Mouse (Mus musculus): ENCODE measurements around the gene Nusap1. TPM values are rescaled to one million over a fixed set of nuclear protein-coding genes. Genes with fewer than 3 reads are reported as not detected.
A peak's percentile ranks its signal among the peaks of the same experiment; 100 is the strongest.
"Not testable (repeated sequence)": the region's sequence is repeated elsewhere in the genome, so short reads cannot be mapped to it uniquely, and the experiment has no call there.

Gene Nusap1
- polyA plus RNA-seq, 1 experiment from 2014 or later: 23.7 TPM

DNA sequence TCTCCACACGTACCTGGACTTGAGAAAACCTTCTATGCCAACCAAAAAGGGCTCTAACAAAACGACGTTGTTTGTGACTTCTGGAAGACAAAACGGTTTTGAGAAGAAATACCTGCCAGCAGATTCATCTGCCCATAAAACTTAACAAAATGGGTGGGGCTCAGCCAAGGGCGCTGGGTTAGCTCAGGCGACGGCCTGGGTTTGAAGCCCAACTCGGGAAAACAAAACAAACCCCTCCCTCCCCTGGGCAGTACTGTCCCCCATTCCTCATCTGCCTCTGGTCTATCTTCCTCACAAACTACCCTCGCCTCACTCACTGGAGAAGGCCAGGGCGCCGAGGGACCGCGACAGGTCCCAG is 278 bp upstream of the Nusap1 start:
- Histone ChIP-seq H3K36me3 (ENCODE audit: control insufficient read depth, insufficient read depth, low read length) (no peaks in the 10 kb centered on the region), H3K4me3 (ENCODE audit: low read depth, low read length) (peak overlapping the region; percentile 75), H3K27me3 (ENCODE audit: control insufficient read depth, insufficient read depth, low read length) (no peaks in the 10 kb centered on the region), H3K9me3 (ENCODE audit: control insufficient read depth, low read length) (no peaks in the 10 kb centered on the region), H3K9ac (ENCODE audit: low read length) (peak overlapping the region; percentile 66), H3K27ac (replicated peaks) (peak overlapping the region; percentile 74), H3K4me1 (replicated peaks; ENCODE audit: control insufficient read depth, insufficient read depth) (peaks cover 5% of the 10 kb centered on the region; the same call in 1 of the 2 replicates), H3K4me2 (replicated peaks; ENCODE audit: low read depth) (peak overlapping the region; percentile 88)
- DNase-seq (ENCODE audit: low spot score) (no peak), ATAC-seq (ENCODE audit: low FRiP score, low TSS enrichment) (no peak)
- TF ChIP-seq CTCF (IDR thresholded peaks at IDR 0.05; ENCODE audit: low read depth) (no peak), EP300 (optimal IDR thresholded peaks at IDR 0.05) (no peak)
- WGBS: under 1% methylated on average over 13 of the region's 13 CpGs

DNA sequence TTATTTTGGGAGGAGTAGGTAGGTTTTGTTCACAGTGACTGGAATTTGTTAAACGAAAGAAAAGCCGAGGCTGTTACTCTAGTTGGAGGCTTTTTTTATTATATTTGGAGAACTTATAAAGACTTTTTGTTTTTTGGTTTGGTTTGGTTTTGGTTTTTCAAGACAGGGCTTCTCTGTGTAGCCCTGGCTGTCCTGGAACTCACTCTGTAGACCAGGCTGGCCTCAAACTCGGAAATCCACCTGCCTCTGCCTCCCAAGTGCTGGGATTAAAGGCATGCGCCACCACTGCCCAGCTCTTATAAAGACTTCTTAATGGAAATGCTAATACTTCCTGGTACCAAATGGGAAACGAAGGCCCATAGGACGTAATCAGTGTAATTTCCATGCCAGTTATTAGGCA is 904 bp downstream of the Nusap1 start:
- not testable (repeated sequence) for ATAC-seq (ENCODE audit: low FRiP score, low TSS enrichment); DNase-seq (ENCODE audit: low spot score); H3K9me3 ChIP-seq (ENCODE audit: control insufficient read depth, low read length); H3K4me1 ChIP-seq (replicated peaks; ENCODE audit: control insufficient read depth, insufficient read depth); H3K27ac ChIP-seq (replicated peaks); H3K27me3 ChIP-seq (ENCODE audit: control insufficient read depth, insufficient read depth, low read length); H3K36me3 ChIP-seq (ENCODE audit: control insufficient read depth, insufficient read depth, low read length)
- H3K4me3 ChIP-seq (ENCODE audit: low read depth, low read length): peak overlapping the region; percentile 75
- H3K9ac ChIP-seq (ENCODE audit: low read length): peak overlapping the region; percentile 50
- peak overlapping the region; percentile 76 for H3K4me2 ChIP-seq (replicated peaks; ENCODE audit: low read depth)
- 5% methylated on average over 6 of the region's 6 CpGs for WGBS

DNA sequence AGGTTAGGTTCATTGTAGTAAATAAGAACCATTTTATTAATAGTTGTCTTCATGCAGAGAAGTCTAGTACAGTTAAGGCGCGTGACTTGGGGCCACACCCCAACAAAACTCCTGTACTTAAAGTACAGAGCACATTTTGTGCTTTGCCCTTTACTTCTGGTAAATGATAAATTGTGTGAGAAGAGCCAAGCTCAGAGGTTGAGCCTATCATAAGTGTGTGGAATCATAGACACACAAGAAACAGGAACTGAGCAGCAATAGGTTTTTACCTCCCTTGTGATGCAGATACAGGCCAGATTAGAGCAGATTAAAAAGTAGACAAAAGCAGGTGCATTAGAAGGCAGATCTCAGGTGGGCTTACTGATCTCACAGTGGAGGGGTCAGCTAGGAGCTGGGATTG is 3.2 kb downstream of the Nusap1 start:
- 84% methylated on average over 2 of the region's 2 CpGs for WGBS
- Histone ChIP-seq H3K4me3 (ENCODE audit: low read depth, low read length) (no peak overlapping the region), H3K4me1 (replicated peaks; ENCODE audit: control insufficient read depth, insufficient read depth) (peaks cover 5% of the 10 kb centered on the region; the same call in 1 of the 2 replicates), H3K4me2 (replicated peaks; ENCODE audit: low read depth) (no peak overlapping the region; the same call in 1 of the 2 replicates), H3K27me3 (ENCODE audit: control insufficient read depth, insufficient read depth, low read length) (no peaks in the 10 kb centered on the region), H3K27ac (replicated peaks) (no peak overlapping the region), H3K36me3 (ENCODE audit: control insufficient read depth, insufficient read depth, low read length) (no peaks in the 10 kb centered on the region), H3K9ac (ENCODE audit: low read length) (0 out of 2 replicates have a peak overlapping the region, but pooled peaks have one; percentile 13), H3K9me3 (ENCODE audit: control insufficient read depth, low read length) (no peaks in the 10 kb centered on the region)
- ATAC-seq (ENCODE audit: low FRiP score, low TSS enrichment) (no peak), DNase-seq (ENCODE audit: low spot score) (no peak)
- TF ChIP-seq EP300 (optimal IDR thresholded peaks at IDR 0.05): no peak
- no peak for TF ChIP-seq CTCF (IDR thresholded peaks at IDR 0.05; ENCODE audit: low read depth)

DNA sequence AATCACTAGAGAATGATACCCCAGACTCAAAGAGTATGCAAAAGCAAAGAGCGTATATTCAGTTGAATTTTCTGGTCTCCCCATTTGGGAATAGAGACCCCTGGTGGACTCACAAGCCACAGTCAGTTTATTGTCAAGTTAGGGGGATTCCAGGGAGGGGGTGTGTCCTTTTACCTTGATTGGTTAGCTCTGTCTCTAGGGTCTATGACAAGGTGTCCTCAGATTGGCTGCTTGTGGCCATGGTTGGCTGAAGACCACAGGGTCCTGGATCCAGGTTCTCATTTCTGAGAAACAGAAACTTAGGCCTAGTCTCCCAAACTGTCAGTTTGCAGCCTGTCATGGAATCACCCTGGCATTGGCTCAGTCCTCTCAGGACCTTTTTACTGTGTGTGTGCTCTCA is 18.7 kb downstream of the Nusap1 start:
- TF ChIP-seq EP300 (optimal IDR thresholded peaks at IDR 0.05) (no peak), CTCF (IDR thresholded peaks at IDR 0.05; ENCODE audit: low read depth) (peak; percentile 28)
- DNase-seq (ENCODE audit: low spot score) (no peak), ATAC-seq (ENCODE audit: low FRiP score, low TSS enrichment) (no peak)
- Histone ChIP-seq H3K4me3 (ENCODE audit: low read depth, low read length) (no peak overlapping the region), H3K4me1 (replicated peaks; ENCODE audit: control insufficient read depth, insufficient read depth) (no peaks in the 10 kb centered on the region), H3K9me3 (ENCODE audit: control insufficient read depth, low read length) (no peaks in the 10 kb centered on the region), H3K27ac (replicated peaks) (no peak overlapping the region), H3K9ac (ENCODE audit: low read length) (no peak overlapping the region), H3K27me3 (ENCODE audit: control insufficient read depth, insufficient read depth, low read length) (no peaks in the 10 kb centered on the region), H3K4me2 (replicated peaks; ENCODE audit: low read depth) (no peak overlapping the region), H3K36me3 (ENCODE audit: control insufficient read depth, insufficient read depth, low read length) (peaks cover 18% of the 10 kb centered on the region)
- 94% methylated on average over 1 of the region's 1 CpGs for WGBS

DNA sequence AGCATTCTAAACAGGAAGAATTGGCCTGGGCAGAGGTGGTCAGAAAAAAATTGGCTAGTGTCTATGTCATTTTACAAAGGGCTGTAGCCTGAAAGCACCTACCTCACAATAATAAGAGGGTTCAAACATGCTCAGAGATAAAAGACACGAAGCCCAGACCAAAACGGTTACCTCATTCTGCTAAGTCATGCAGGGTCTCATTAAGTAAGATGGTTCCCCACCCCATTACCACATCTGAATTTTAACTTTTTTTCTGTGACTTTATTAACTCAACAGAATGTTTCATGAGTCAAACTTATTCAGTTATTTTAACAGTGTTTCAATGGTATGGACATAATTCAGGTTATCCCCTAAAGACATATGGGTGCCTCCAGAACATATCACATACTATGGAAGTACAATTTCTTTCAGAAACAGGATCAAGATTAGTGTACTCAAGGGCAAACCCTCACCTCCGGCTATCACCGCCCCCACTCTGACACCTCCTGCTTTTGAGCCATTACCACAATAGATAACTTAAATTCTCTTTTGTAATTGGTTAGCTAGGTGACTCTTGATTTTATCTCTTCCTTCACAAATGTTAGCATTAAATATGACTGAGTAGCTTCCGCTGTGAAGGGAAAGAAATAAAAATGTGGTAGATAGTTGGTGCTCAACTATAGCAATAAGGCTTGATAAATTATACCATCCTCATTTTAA is 23.3 kb downstream of the Nusap1 start:
- no peak for TF ChIP-seq CTCF (IDR thresholded peaks at IDR 0.05; ENCODE audit: low read depth)
- no peak for ATAC-seq (ENCODE audit: low FRiP score, low TSS enrichment)
- Histone ChIP-seq H3K4me1 (replicated peaks; ENCODE audit: control insufficient read depth, insufficient read depth) (no peaks in the 10 kb centered on the region), H3K36me3 (ENCODE audit: control insufficient read depth, insufficient read depth, low read length) (peaks cover 20% of the 10 kb centered on the region), H3K9ac (ENCODE audit: low read length) (no peak overlapping the region), H3K4me3 (ENCODE audit: low read depth, low read length) (no peak overlapping the region), H3K4me2 (replicated peaks; ENCODE audit: low read depth) (no peak overlapping the region), H3K9me3 (ENCODE audit: control insufficient read depth, low read length) (no peaks in the 10 kb centered on the region), H3K27ac (replicated peaks) (no peak overlapping the region), H3K27me3 (ENCODE audit: control insufficient read depth, insufficient read depth, low read length) (no peaks in the 10 kb centered on the region)
- DNase-seq (ENCODE audit: low spot score): no peak
- WGBS: 94% methylated on average over 5 of the region's 5 CpGs

DNA sequence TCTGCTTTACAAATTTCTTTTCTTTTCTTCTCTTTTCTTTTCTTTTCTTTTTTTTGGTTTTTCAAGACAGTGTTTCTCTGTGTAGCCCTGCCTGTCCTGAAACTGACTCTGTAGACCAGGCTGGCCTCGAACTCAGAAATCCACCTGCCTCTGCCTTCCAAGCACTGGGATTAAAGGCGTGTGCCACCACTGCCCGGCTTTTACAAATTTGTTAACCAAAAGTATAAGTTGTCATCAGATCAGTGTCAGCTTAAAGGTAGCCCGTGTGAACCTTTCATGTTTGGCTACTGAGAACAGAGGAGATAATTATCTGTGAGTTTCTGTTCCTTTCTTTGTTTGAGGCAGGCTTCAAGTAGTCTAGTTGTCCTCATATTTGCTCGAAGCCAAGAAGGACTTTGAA is 26.2 kb downstream of the Nusap1 start:
- no peak for DNase-seq (ENCODE audit: low spot score)
- no peak overlapping the region for H3K4me3 ChIP-seq (ENCODE audit: low read depth, low read length)
- H3K4me1 ChIP-seq (replicated peaks; ENCODE audit: control insufficient read depth, insufficient read depth): no peaks in the 10 kb centered on the region
- no peak overlapping the region for H3K9ac ChIP-seq (ENCODE audit: low read length)
- TF ChIP-seq CTCF (IDR thresholded peaks at IDR 0.05; ENCODE audit: low read depth): no peak
- TF ChIP-seq EP300 (optimal IDR thresholded peaks at IDR 0.05): no peak
- H3K27me3 ChIP-seq (ENCODE audit: control insufficient read depth, insufficient read depth, low read length): no peaks in the 10 kb centered on the region
- H3K27ac ChIP-seq (replicated peaks): no peak overlapping the region
- H3K36me3 ChIP-seq (ENCODE audit: control insufficient read depth, insufficient read depth, low read length): peaks cover 20% of the 10 kb centered on the region
- H3K4me2 ChIP-seq (replicated peaks; ENCODE audit: low read depth): no peak overlapping the region
- no peaks in the 10 kb centered on the region for H3K9me3 ChIP-seq (ENCODE audit: control insufficient read depth, low read length)
- WGBS: 91% methylated on average over 5 of the region's 5 CpGs
- ATAC-seq (ENCODE audit: low FRiP score, low TSS enrichment): no peak

Data from stomach, postnatal 0 days (tissue).